Mouse (Mus musculus): ENCODE measurements around the gene Pdlim5.

The Pdlim5 gene

GRCm38 (mm10) chr3:142333458-142333857, 62.0 kb downstream of the Pdlim5 start:
- DNase-seq, result no peak

- DNase-seq, result no peak
Observed at GRCm38 (mm10) chr3:142332716-142333115, 62.8 kb downstream of the Pdlim5 start.

- no peak for DNase-seq
Observed at GRCm38 (mm10) chr3:142331872-142332554, 63.5 kb downstream of the Pdlim5 start.

GRCm38 (mm10) chr3:142330425-142330824, 65.1 kb downstream of the Pdlim5 start:
- no peak for DNase-seq

- DNase-seq, result no peak
Observed at GRCm38 (mm10) chr3:142323592-142323991, 71.9 kb downstream of the Pdlim5 start.

GRCm38 (mm10) chr3:142321930-142322329, 73.6 kb downstream of the Pdlim5 start:
- DNase-seq, result peak; percentile 48 to 49

GRCm38 (mm10) chr3:142318147-142318546, 77.3 kb downstream of the Pdlim5 start:
- peak; percentile 54 to 72 for DNase-seq

GRCm38 (mm10) chr3:142316138-142316740, 79.3 kb downstream of the Pdlim5 start:
- DNase-seq, result no peak

- no peak for DNase-seq
Observed at GRCm38 (mm10) chr3:142311075-142311474, 84.4 kb downstream of the Pdlim5 start.

- DNase-seq, result no peak
Observed at GRCm38 (mm10) chr3:142310446-142310845, 85.0 kb downstream of the Pdlim5 start.

GRCm38 (mm10) chr3:142295287-142295676, 100.2 kb downstream of the Pdlim5 start:
- no peak for DNase-seq

- DNase-seq, result peak in 1 of 2 experiments; percentile 51
Observed at GRCm38 (mm10) chr3:142294616-142295286, 100.7 kb downstream of the Pdlim5 start.

GRCm38 (mm10) chr3:142293561-142293960, 101.9 kb downstream of the Pdlim5 start:
- no peak for DNase-seq

GRCm38 (mm10) chr3:142282706-142283105, 112.8 kb downstream of the Pdlim5 start:
- peak; percentile 58 to 62 for DNase-seq

- no peak for DNase-seq
Observed at GRCm38 (mm10) chr3:142281656-142282055, 113.8 kb downstream of the Pdlim5 start.

- DNase-seq, result no peak
Observed at GRCm38 (mm10) chr3:142281093-142281445, 114.4 kb downstream of the Pdlim5 start.

GRCm38 (mm10) chr3:142280366-142281092, 115.0 kb downstream of the Pdlim5 start:
- no peak for DNase-seq

- no peak for DNase-seq
Observed at GRCm38 (mm10) chr3:142279011-142279410, 116.5 kb downstream of the Pdlim5 start.

- no peak for DNase-seq
Observed at GRCm38 (mm10) chr3:142276506-142276905, 119.0 kb downstream of the Pdlim5 start.

GRCm38 (mm10) chr3:142274993-142275392, 120.5 kb downstream of the Pdlim5 start:
- no peak for DNase-seq

- peak in 1 of 2 experiments; percentile 19 for DNase-seq
Observed at GRCm38 (mm10) chr3:142274451-142274850, 121.0 kb downstream of the Pdlim5 start.

- no peak for DNase-seq
Observed at GRCm38 (mm10) chr3:142273265-142273664, 122.2 kb downstream of the Pdlim5 start.

- DNase-seq, result no peak
Observed at GRCm38 (mm10) chr3:142256371-142256770, 139.1 kb downstream of the Pdlim5 start.

Data from lung, adult 18-20 months (tissue).